Mouse (Mus musculus) v-Abl transformed pro-B cells (cell line): Measurements from ENCODE around the gene Ephx1.
"Not testable (repeated sequence)": the region's sequence is repeated elsewhere in the genome, so short reads cannot be mapped to it uniquely, and the experiment has no call there.

ENCODE experiments used
- in situ Hi-C, 2 experiments: fragments of 400-800 bp; cut with MboI; formaldehyde crosslinking; loops; one replicate each; pipeline ENCODE4 v1.15.1; 2025; ENCODE audit not compliant: unreplicated experiment in 2 of 2

Gene Ephx1

DNA sequence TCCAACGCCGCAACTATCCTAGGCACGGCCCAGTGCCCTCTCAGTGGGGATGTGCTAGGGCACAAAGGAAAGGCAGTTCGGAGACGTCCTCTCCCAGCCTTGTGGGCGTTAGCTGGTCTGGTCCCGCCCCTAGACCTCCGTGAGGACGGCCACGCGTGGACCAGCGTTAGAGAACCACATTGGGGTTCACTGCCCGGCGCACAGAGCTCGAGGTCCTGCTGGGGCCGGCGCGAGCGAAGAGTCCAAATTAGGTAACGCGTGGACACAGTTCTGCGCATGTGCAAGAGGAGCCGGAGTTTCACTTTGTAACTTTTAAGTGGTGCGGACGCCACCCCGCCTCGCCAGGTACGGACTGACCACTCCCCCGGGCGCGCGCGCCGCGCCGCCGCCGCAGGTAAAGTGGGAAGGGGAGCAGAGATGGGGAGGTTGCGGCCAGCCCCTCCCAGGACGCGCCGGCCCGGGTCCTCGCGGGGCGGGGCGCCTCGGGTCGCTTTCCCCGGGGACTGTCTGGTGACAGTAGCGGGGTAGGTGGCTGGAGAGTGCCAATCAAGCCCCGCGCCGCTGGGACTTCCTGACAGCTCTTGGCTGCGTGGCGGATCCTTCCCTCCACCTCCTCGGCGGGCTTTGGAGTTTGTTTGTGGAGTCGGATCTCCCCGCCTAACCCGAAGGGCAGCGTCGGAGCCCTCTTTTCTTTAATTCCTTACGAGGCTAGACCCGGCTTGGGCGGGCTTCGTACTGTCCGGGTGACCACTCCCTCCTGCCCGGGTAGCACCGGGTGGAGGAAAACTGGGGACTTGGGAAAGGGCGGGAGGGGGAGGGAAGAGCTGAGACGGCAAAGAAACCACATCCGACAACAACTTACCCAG lies 78.3 kb downstream of the Ephx1 start, which contains the start of gene Tmem63a:
Gene Tmem63a (plus strand): TSS at position 179 of the 866 bp plus-strand sequence.
- in situ Hi-C loops: no loop called here

DNA sequence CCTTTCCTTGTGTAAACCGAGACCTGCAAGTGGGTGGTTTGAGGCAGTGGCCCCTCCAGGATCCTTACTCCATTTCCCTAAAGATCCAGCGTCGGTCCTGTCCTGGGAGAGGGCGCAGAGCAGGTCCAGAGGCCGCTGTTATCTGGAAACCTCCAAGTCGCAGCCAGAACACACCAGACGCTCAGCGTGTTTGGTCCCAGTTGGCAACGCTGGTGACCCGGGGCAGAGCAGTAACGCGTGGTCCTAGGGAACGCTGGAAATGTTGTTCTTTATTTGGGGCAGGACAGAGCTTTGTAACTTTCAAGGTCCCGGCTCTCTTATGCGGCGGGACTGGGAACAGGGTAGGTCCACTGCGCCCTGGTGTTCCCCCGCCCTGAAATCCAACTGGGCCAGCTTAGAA lies 79.0 kb downstream of the Ephx1 start:
- in situ Hi-C loops: no loop called here

DNA sequence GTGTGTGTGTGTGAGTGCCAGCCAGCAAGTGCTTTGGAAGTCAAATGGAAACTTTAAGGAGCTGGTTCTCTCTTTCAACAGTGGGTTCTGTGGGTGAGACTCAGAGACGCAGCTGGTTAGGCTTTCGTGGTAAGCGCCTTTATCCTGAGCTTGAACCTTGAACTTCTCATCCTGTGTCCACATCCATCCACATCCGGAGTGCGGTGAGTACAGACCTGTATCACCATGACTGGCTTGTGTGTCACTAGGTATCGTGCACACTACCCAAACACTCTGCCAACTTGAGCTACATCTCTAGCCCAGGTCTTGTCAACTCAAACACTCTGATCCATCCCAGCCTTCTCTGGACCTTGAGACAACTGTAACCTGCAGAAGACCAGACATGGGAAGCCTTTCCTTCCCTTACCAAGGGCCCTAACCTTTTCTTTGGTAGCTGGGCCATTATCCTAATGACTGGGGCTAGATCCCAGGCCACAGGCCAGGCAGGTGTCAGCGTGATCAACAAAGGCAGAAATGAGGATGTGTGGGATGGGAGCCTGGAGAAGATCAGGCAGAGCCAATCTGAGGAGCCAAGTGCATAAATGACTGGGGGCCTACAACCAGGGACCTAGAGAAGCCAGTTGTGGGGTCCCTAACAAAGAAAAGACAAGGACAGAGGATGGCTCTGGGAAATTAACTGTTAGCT lies 79.8 kb downstream of the Ephx1 start:
- in situ Hi-C loops: no loop called here

DNA sequence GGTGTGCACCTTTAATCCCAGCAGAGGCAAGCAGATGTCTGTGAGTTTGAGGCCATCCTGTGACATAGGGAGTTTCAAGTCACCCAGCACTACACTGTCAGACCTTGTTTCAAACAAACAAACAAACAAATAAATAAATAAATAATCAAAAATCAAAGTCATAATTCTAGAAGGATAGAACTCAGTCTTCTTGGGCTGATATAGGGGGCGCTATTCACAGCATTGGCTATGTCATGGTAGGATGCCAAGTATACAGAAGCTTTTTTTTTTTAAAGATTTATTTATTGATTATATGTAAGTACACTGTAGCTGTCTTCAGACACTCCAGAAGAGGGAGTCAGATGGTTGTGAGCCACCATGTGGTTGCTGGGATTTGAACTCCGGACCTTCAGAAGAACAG lies 81.9 kb downstream of the Ephx1 start:
- in situ Hi-C loops: not testable (repeated sequence)

GRCm38 (mm10) chr1:180937631-180938030 lies 83.1 kb downstream of the Ephx1 start:
- in situ Hi-C loops: not testable (repeated sequence)

GRCm38 (mm10) chr1:180936610-180937398 lies 83.9 kb downstream of the Ephx1 start:
- in situ Hi-C loops: not testable (repeated sequence)

- in situ Hi-C loops: no loop called here
Measured at GRCm38 (mm10) chr1:180934467-180935419, 86.0 kb downstream of the Ephx1 start, which contains the start of gene Lefty1. Lefty1 (plus strand) TSS chr1:180935022.

GRCm38 (mm10) chr1:180933659-180934058 lies 87.0 kb downstream of the Ephx1 start:
- in situ Hi-C loops: no loop called here

GRCm38 (mm10) chr1:180931106-180931505 lies 89.6 kb downstream of the Ephx1 start:
- in situ Hi-C loops: no loop called here

DNA sequence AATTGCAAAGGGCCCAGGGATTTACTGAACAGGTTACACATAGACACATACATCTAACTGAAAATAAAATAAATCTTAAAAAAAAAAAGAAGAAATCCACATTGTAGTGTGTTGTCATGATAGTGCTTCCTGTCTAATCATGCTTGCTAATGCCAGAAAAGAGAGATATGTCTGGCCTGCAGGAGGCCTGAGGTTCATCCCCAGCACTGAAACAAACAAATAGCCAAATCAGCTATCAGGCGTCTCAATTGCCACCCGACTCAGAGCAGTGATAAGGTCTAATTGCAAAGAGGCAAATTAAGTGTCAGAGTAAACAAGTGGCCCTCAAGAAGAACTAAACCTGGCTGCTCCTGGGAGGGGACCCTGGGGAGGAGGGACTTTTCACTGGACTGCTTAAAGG lies 91.1 kb downstream of the Ephx1 start:
- in situ Hi-C loops: no loop called here

GRCm38 (mm10) chr1:180926286-180926685 lies 94.4 kb downstream of the Ephx1 start:
- in situ Hi-C loops: no loop called here
